Mouse (Mus musculus): ENCODE data around the gene Kcnab2. TPM values are rescaled to one million over a fixed set of nuclear protein-coding genes. Genes with fewer than 3 reads are reported as not detected.

Gene Kcnab2
- polyA plus RNA-seq, 1 experiment from 2014 or later, result 2.0 TPM

DNA sequence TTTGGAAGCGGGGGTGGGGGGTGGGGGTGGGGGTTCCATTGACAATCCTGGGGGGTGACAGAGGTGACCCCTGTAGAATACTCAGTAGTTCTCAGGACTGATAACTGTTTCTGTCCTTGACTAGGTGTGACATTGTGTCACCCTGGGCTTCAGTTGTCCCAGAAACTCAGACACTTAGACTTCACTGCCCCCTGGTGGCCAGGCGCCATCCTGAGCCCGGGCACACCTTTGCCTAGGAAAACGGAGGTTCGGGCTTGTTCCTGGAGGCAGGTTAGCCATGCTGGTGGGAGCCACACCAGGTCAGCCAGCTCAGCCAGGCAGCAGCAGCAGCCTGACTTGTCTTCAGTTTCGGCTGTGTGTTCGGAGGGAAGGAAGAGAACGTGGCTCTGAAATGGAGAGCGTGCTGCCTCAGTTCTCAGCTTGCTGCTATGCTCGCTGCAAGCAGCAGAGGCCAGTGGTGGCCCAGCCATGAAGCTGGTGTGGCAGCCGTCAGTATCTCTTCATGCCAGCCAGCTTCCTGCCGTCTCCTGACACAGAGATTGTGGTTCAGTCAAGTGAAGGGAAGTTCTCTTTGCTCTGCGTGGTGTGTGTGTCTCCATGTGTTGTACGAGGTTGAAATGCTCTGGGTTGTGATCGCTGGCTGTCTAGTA is 13.7 kb upstream of the Kcnab2 start:
- 51% methylated on average over 15 of the region's 15 CpGs for WGBS
- H3K36me3 ChIP-seq (ENCODE audit: control insufficient read depth, insufficient read depth), result no peaks in the 10 kb centered on the region
- peak; percentile 75 for TF ChIP-seq CTCF (IDR thresholded peaks at IDR 0.05; ENCODE audit: low read depth)
- no peak overlapping the region for H3K4me3 ChIP-seq (ENCODE audit: low read depth, low read length)
- no peaks in the 10 kb centered on the region for H3K4me1 ChIP-seq (replicated peaks; ENCODE audit: control insufficient read depth, insufficient read depth, low read length)
- H3K9me3 ChIP-seq (ENCODE audit: control insufficient read depth), result no peaks in the 10 kb centered on the region
- no peak overlapping the region for H3K27ac ChIP-seq (ENCODE audit: low read depth, low read length)
- no peak for ATAC-seq
- no peaks in the 10 kb centered on the region for H3K27me3 ChIP-seq (replicated peaks; ENCODE audit: control insufficient read depth, insufficient read depth, low read length)
- no peak overlapping the region for H3K9ac ChIP-seq (ENCODE audit: low read depth, low read length)
- H3K4me2 ChIP-seq (replicated peaks; ENCODE audit: low read depth), result no peak overlapping the region

DNA sequence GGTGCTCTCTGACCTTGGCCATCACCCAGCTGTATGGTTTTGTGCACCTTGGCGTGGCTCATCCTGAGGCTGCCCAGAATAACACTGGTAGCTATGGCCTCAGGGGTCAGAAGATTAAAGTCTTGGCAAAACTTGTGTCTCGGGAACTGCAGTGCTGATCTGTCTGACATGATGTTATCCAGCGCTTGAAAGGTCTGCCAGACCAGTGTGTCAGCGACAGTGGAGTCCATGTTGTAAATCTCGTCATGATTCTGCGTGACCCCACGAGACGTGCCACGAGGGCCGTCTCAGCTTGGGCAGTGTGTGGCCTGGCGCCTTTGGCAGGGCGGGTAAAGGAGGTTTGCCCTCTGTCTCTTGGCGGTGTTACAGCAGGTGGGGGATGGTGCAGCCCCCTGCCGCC is 12.6 kb upstream of the Kcnab2 start:
- no peak for ATAC-seq
- WGBS, result 77% methylated on average over 14 of the region's 14 CpGs

DNA sequence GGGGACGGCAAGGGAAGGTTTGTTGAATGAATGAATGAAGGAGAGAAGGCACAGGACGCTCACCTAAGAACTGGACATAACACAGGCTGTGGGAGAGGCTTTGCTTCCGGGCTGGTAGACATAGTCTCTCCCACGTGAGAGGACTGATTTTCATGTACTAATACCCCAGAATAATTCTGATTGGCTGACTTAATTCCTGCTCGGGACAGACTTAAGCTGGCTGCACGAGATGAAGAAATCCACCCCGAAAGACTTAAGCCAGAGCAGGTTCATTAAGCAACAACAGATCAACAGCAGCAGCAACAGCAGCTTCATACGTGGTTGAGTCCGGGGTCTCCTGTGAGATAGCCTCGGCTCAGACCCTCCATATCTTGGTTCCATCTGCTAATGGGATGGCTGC is 10.4 kb upstream of the Kcnab2 start:
- H3K9ac ChIP-seq (ENCODE audit: low read depth, low read length), result no peak overlapping the region
- no peak overlapping the region for H3K4me2 ChIP-seq (replicated peaks; ENCODE audit: low read depth)
- WGBS, result 83% methylated on average over 10 of the region's 10 CpGs
- no peaks in the 10 kb centered on the region for H3K27me3 ChIP-seq (replicated peaks; ENCODE audit: control insufficient read depth, insufficient read depth, low read length)
- no peak overlapping the region for H3K4me3 ChIP-seq (ENCODE audit: low read depth, low read length)
- no peak overlapping the region for H3K27ac ChIP-seq (ENCODE audit: low read depth, low read length)
- TF ChIP-seq CTCF (IDR thresholded peaks at IDR 0.05; ENCODE audit: low read depth), result no peak
- H3K4me1 ChIP-seq (replicated peaks; ENCODE audit: control insufficient read depth, insufficient read depth, low read length), result no peaks in the 10 kb centered on the region
- no peaks in the 10 kb centered on the region for H3K36me3 ChIP-seq (ENCODE audit: control insufficient read depth, insufficient read depth)
- ATAC-seq, result no peak
- no peaks in the 10 kb centered on the region for H3K9me3 ChIP-seq (ENCODE audit: control insufficient read depth)

More for the DNA sequence above, 12.6 kb upstream of the Kcnab2 start:
- H3K4me1 ChIP-seq (replicated peaks; ENCODE audit: control insufficient read depth, insufficient read depth, low read length), result no peaks in the 10 kb centered on the region
- H3K9ac ChIP-seq (ENCODE audit: low read depth, low read length), result no peak overlapping the region
- no peak overlapping the region for H3K27ac ChIP-seq (ENCODE audit: low read depth, low read length)
- no peaks in the 10 kb centered on the region for H3K27me3 ChIP-seq (replicated peaks; ENCODE audit: control insufficient read depth, insufficient read depth, low read length)
- H3K36me3 ChIP-seq (ENCODE audit: control insufficient read depth, insufficient read depth), result no peaks in the 10 kb centered on the region
- no peak overlapping the region for H3K4me2 ChIP-seq (replicated peaks; ENCODE audit: low read depth)
- no peak for TF ChIP-seq CTCF (IDR thresholded peaks at IDR 0.05; ENCODE audit: low read depth)
- H3K4me3 ChIP-seq (ENCODE audit: low read depth, low read length), result no peak overlapping the region
- H3K9me3 ChIP-seq (ENCODE audit: control insufficient read depth), result no peaks in the 10 kb centered on the region

DNA sequence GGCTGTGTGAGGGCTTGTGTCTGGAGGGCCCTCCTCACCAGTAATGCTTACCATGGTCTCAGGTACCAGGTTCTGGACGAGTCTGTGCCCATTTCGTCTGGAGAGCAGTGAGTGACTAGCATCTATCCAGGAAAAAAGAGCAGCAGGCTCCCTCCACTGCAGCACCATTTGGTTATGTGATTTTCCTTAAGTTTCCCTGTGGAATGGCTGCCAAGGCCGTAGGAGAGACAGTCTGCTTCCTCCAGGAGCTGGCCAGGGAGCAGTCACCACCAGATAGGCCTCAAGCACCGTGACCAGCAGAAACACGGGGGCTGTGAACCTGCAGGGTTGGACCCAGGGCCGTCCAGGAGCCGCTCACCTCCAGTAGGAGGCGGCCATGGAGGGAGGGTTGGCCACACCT is 2.8 kb upstream of the Kcnab2 start:
- WGBS, result 58% methylated on average over 8 of the region's 8 CpGs
- no peak for TF ChIP-seq CTCF (IDR thresholded peaks at IDR 0.05; ENCODE audit: low read depth)
- H3K9me3 ChIP-seq (ENCODE audit: control insufficient read depth), result no peaks in the 10 kb centered on the region
- H3K27ac ChIP-seq (ENCODE audit: low read depth, low read length), result no peak overlapping the region
- H3K4me3 ChIP-seq (ENCODE audit: low read depth, low read length), result no peak overlapping the region
- no peak overlapping the region for H3K4me2 ChIP-seq (replicated peaks; ENCODE audit: low read depth)
- ATAC-seq, result no peak
- peaks cover 19% of the 10 kb centered on the region for H3K27me3 ChIP-seq (replicated peaks; ENCODE audit: control insufficient read depth, insufficient read depth, low read length)
- no peaks in the 10 kb centered on the region for H3K36me3 ChIP-seq (ENCODE audit: control insufficient read depth, insufficient read depth)
- no peak overlapping the region for H3K9ac ChIP-seq (ENCODE audit: low read depth, low read length)
- peaks cover 3% of the 10 kb centered on the region; the same call in 1 of the 2 replicates for H3K4me1 ChIP-seq (replicated peaks; ENCODE audit: control insufficient read depth, insufficient read depth, low read length)

DNA sequence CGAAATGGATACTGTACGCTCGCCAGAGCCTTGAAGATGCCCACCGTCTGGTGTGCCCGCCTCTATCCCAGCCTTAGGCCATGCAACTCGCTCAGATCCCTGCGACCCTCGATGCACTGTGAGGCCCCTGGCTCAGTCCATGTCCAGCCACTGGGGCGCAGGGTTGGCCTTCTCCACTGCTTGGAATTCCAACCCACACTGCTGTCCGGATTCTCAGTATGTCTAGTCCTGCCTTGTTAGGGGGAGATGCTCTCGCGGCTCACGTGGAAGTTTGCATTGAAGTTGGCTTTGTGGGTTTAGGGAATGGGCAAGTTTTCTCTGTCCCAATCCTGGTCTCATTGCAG is 525 bp upstream of the Kcnab2 start:
- no peak; the same call in 1 of the 2 replicates for ATAC-seq
- peak overlapping the region; percentile 52; the same call in 1 of the 2 replicates for H3K9ac ChIP-seq (ENCODE audit: low read depth, low read length)
- H3K4me3 ChIP-seq (ENCODE audit: low read depth, low read length), result peak overlapping the region; percentile 78
- peaks cover 19% of the 10 kb centered on the region for H3K27me3 ChIP-seq (replicated peaks; ENCODE audit: control insufficient read depth, insufficient read depth, low read length)
- H3K36me3 ChIP-seq (ENCODE audit: control insufficient read depth, insufficient read depth), result no peaks in the 10 kb centered on the region
- no peak overlapping the region; the same call in 1 of the 2 replicates for H3K27ac ChIP-seq (ENCODE audit: low read depth, low read length)
- peak overlapping the region; percentile 73 for H3K4me2 ChIP-seq (replicated peaks; ENCODE audit: low read depth)
- WGBS, result under 1% methylated on average over 13 of the region's 13 CpGs
- no peak for TF ChIP-seq CTCF (IDR thresholded peaks at IDR 0.05; ENCODE audit: low read depth)
- H3K4me1 ChIP-seq (replicated peaks; ENCODE audit: control insufficient read depth, insufficient read depth, low read length), result peaks cover 3% of the 10 kb centered on the region; the same call in 1 of the 2 replicates
- no peaks in the 10 kb centered on the region for H3K9me3 ChIP-seq (ENCODE audit: control insufficient read depth)

DNA sequence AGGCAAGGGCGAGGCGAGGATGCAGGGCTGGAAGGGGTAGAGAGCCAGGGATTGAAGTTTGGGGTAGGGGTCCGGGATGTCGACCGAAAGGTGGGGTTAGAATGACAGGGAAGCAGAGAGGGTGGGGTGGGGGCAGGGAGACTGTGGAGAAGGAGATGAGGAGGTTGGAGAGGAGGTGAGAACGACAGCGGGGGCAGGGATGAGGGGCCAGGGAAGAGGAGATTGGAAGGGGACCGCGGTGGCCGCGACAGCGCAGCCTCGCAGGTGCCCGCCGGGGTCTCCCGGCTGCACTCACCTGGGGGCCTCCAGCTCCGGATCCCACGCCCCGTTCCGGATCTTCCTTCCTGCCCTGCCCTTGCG is 585 bp downstream of the Kcnab2 start:
- TF ChIP-seq CTCF (IDR thresholded peaks at IDR 0.05; ENCODE audit: low read depth), result no peak
- 1% methylated on average over 9 of the region's 21 CpGs for WGBS
- no peak overlapping the region for H3K27ac ChIP-seq (ENCODE audit: low read depth, low read length)

More for the DNA sequence above, 585 bp downstream of the Kcnab2 start:
- Histone ChIP-seq H3K36me3 (ENCODE audit: control insufficient read depth, insufficient read depth) (no peaks in the 10 kb centered on the region), H3K4me3 (ENCODE audit: low read depth, low read length) (peak overlapping the region; percentile 78), H3K4me1 (replicated peaks; ENCODE audit: control insufficient read depth, insufficient read depth, low read length) (peaks cover 3% of the 10 kb centered on the region; the same call in 1 of the 2 replicates), H3K9ac (ENCODE audit: low read depth, low read length) (no peak overlapping the region), H3K4me2 (replicated peaks; ENCODE audit: low read depth) (peak overlapping the region; percentile 73), H3K9me3 (ENCODE audit: control insufficient read depth) (no peaks in the 10 kb centered on the region), H3K27me3 (replicated peaks; ENCODE audit: control insufficient read depth, insufficient read depth, low read length) (peaks cover 19% of the 10 kb centered on the region)
- ATAC-seq, result no peak
